Mouse (Mus musculus): ENCODE measurements around the gene Abtb2. TPM values are rescaled to one million over a fixed set of nuclear protein-coding genes. Genes with fewer than 3 reads are reported as not detected.
A peak's percentile ranks its signal among the peaks of the same experiment; 100 is the strongest.

Gene Abtb2
- total RNA-seq, 2 experiments from 2014 or later = 11.0 to 13.6 TPM

- no peak for DNase-seq
These were observed 124.7 kb downstream of the Abtb2 start for GRCm38 (mm10) chr2:103690828-103691227.

DNA sequence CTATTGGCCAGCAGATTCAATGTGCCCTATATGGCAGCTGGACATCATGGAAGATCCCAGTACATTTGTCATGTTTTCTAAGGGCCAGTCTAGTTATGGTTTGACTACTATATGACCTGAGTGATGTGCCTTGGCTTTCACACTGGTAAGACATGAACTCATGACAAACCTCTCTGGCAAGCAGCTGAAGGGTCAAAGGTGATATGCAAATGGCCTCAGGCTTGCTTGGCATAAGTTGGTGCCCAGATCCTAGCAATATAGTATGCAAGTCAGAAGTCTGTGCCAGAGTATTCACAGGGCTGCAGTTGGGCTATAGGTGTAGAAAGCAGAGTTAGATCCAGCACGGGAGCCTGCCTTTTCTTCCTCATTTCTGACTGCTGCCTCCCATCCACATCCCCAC, 125.2 kb downstream of the Abtb2 start:
- no peak for DNase-seq

GRCm38 (mm10) chr2:103692810-103693209, 126.7 kb downstream of the Abtb2 start:
- no peak for DNase-seq

- DNase-seq = no peak
These were observed 128.9 kb downstream of the Abtb2 start for GRCm38 (mm10) chr2:103694777-103695563.

GRCm38 (mm10) chr2:103696177-103696576, 130.1 kb downstream of the Abtb2 start:
- DNase-seq = peak; percentile 56

GRCm38 (mm10) chr2:103700514-103700913, 134.4 kb downstream of the Abtb2 start:
- DNase-seq = no peak

GRCm38 (mm10) chr2:103703336-103703735, 137.2 kb downstream of the Abtb2 start:
- no peak for DNase-seq

GRCm38 (mm10) chr2:103703865-103704264, 137.8 kb downstream of the Abtb2 start:
- DNase-seq = no peak

- no peak for DNase-seq
These were observed 139.7 kb downstream of the Abtb2 start for GRCm38 (mm10) chr2:103705826-103706225.

DNA sequence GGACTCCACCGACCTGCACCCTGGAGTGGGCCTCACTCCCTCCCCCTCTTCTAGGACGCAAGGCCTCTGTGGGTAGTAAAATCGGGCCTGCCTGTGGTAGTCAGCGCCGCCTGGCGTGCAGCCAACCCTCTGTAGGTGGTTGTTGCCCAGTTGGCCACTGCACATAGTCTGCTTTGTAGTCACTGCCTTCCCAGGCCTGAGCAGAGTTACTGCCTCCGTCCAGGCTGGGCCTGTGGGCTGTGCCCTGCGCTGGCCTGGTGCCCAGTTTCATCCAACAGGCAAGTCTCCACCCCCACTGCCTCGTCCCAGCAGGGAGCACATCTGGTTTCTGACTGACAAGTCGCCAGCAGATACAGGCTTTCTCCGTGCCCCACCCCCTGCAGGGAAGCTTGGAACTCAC, 140.1 kb downstream of the Abtb2 start:
- DNase-seq = peak; percentile 63

DNA sequence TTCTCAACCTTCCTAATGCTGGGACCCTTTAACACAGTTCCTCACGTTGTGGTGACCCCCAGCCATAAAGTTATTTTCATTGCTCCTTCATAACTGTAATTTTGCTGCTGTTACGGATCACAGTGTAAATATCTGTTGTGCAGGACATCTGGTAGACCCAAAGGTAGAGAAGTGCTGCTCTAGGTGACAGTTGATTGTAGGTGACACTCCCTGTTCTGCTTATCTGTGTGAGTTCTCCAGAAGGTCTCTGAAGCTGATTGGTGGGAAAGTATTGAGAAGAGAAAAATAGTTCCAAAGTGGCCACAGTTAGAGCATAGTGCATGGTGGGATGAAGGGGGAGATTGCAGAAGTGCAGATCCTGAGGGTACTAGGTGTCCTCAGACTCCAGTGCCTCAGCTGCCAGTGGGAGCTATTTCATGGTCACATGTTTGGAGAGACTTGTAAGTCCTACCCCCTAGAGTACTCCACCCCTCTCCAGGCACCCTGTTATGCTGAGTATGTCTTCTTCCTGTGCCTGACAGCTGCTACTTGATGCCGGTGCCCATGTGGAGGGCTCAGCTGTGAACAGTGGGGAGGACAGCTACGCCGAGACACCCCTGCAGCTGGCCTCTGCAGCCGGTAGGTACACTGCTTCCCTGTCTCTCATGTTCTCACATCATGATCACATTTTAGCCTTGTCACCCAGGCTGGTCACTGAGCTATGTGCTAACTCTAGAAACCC, 141.1 kb downstream of the Abtb2 start:
- DNase-seq = no peak

GRCm38 (mm10) chr2:103710849-103711248, 144.7 kb downstream of the Abtb2 start:
- DNase-seq = no peak

DNA sequence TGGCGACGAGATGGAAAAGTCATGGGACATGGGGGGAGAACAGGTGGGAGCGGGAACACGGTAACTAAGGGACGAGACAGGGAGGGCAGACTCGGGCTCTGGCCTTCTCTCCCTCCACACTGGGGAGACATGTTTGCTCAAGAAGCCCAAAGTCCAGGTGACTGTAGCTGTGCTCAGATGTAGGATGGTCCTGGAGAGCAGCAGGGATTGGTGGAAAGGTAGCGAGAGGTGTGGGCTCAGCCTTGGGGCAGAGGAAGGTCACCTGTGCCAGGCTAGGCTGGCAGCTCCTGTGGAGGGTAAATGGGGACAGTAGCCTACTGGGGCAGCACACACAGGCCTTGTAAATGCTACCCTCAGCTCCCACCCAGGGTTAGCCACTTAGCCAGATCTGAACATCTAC, 147.7 kb downstream of the Abtb2 start:
- no peak for DNase-seq

GRCm38 (mm10) chr2:103714412-103714811, 148.3 kb downstream of the Abtb2 start:
- DNase-seq = no peak

- peak; percentile 69 for DNase-seq
These were observed 152.6 kb downstream of the Abtb2 start for GRCm38 (mm10) chr2:103718594-103719291.

- DNase-seq = no peak
These were observed 153.2 kb downstream of the Abtb2 start for GRCm38 (mm10) chr2:103719292-103719646.

DNA sequence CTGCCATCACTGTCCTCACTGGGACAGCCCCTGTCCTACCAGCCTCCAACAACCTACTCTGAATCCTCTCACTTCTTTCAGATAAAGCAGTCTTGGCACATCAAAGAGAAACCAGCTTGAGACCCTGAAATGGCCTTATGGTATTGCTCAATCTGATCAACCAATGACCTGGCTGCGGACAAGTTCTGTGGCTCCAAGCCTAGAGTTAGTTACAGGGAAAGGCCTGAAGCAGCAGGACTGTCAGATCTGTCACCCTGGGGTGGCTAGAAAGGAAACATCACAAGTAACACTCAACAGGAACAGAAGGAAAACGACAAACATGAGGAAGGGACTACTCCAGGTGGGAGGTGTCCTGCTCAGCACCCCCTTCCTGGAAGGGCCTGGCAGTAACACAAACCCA, 158.4 kb downstream of the Abtb2 start:
- DNase-seq = no peak

GRCm38 (mm10) chr2:103728027-103728540, 162.0 kb downstream of the Abtb2 start:
- DNase-seq = no peak

DNA sequence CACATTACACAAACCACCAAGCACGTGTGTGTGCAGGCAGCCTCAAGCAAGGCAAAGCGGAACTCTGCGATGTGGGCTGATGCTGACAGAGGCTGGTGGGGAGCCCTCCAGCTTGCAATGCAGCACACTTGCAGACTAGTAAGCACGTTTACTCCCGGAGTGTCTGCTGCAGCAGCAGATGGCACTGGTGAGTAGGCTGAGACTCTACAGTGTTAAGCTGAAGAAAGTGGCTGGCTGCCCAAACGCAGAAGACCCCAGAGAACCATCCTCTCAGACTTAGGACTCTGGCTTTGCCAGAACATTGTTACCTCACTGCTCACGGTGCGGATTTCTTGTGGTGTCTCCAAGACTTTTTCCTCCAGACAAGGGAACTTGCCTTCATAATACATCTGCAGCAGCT, 164.9 kb downstream of the Abtb2 start:
- DNase-seq = no peak

DNA sequence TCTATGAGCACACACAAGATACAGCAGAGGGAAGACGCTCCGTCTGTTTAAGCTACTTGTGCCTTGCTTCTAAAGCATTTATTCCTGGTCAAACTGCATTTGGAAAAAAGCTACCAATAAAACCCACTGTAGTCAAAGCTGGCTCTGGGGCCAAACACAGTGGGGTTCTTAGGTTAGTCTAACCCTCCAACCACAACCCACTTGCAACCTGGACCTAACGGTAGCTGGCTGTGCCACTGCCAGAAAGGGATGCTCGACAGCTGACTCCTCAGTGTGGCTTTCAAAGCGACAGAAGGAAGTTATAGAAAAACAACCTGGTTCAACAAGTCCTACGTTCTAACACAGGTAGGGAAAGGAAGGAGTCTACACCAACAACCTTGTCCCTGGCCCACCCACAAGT, 165.3 kb downstream of the Abtb2 start:
- no peak for DNase-seq

- DNase-seq = no peak
These were observed 176.7 kb downstream of the Abtb2 start for GRCm38 (mm10) chr2:103742821-103743220.

DNA sequence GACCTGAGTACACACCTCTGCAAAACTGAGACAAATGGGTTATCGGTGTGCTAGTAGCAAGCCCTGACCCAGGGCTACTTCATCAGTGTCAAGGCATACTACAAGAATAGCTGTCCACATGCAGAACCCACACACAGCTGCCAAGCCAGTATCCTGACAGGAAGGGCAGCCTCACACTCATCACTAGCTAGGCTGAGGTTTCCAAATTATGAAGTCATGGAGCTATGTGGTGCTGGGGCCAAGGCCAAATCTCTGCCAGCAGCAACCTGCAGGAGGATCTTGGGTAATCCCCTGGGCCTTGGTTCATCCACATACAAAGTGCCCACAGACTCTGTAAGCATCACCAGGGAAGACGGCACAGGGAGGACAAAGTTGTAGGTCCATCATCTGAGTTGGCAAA, 177.4 kb downstream of the Abtb2 start:
- DNase-seq = no peak

DNA sequence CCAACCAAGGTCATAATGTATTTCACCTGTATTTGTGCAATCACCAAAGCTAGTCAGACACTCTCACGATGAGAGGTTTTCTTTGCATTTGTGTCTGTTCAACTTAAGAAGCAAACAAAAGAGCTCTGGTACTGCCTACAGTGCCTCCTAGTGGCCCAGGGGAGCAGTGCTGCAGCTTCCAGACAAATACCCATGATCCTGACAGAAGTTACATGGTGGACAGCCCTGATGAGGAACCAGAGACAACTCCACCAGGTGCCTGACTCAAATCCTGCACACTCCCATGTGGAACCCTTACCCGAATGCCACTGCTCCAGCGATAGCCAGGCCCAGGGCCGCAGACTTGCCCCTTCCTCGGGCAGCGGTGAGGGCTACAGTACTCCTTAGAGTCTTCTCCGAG, 177.9 kb downstream of the Abtb2 start:
- DNase-seq = peak; percentile 57

Measured in gastrocnemius, postnatal 10 days (tissue).